Mouse (Mus musculus): ENCODE results near the gene Ppp2r5b. TPM values are rescaled to one million over a fixed set of nuclear protein-coding genes. Genes with fewer than 3 reads are reported as not detected.

Gene Ppp2r5b
- polyA plus RNA-seq, 1 experiment, result 133 TPM

DNA sequence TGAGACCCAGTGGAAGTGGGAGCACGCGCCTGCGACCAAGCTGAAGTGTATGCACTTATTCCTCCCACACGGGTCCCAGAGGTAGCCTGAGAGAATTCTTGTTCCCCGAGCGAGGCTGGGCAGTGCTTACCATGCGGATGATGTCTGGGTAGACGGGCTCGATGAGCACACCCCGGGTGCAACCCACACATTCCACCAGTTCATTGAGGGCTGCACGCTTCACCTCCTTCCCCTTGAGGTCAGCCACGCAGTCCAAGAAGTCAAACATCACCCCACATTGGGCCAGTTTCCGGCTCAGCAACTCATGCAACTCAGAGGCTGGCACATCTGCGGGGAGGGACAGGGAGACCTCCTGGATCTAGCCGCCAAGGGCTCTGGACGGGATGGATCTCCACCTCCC lies 2.0 kb downstream of the Ppp2r5b start:
- no peak for TF ChIP-seq POLR2A (IDR thresholded peaks at IDR 0.05; ENCODE audit: borderline replicate concordance, extremely low read depth, insufficient read depth, insufficient read length, poor library complexity, severe bottlenecking)
- no peak for TF ChIP-seq CTCF (IDR thresholded peaks at IDR 0.05; ENCODE audit: borderline replicate concordance, extremely low read depth, insufficient read depth, insufficient read length)
- no peak for DNase-seq (ENCODE audit: low read depth)

DNA sequence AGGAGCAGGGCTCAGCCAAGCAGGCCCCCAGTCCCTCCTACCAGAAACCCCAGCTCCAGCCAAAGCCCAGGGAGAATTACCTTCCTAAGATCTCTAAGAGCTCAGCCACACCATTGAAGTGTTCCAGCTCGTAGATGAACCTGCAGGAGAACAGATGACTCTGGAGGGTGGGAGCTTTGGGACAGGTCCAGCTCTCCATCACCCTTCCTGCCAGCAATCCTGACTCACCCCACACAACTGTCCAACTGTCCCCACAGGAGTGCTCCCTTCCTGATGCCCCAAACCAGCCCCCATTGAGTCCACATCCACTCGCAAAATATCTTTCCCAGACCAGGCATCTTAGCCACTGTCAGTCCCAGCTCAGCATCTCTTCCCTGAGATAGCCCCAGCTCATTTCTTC lies 4.6 kb downstream of the Ppp2r5b start:
- DNase-seq (ENCODE audit: low read depth), result no peak
- TF ChIP-seq CTCF (IDR thresholded peaks at IDR 0.05; ENCODE audit: borderline replicate concordance, extremely low read depth, insufficient read depth, insufficient read length), result no peak
- no peak for TF ChIP-seq POLR2A (IDR thresholded peaks at IDR 0.05; ENCODE audit: borderline replicate concordance, extremely low read depth, insufficient read depth, insufficient read length, poor library complexity, severe bottlenecking)

DNA sequence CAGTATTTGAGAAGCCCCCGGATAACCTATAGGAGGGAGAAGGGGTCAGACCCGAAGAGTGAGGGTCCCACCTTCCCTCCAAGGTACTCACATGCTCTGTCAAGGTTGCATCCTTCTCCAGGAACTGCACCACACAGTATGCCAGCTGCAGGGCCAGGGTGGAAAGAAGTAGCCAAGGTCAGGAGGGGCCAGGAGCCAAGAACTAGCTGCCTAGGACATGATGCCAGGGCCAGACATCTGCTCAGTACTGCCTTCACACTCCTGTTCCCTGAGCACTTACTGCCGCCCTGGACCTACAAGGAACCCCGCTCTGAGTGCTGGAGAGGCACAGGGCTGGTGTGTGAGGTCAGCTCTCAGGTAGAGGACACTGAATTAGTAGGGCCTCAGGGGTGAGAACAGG lies 5.3 kb downstream of the Ppp2r5b start:
- TF ChIP-seq CTCF (IDR thresholded peaks at IDR 0.05; ENCODE audit: borderline replicate concordance, extremely low read depth, insufficient read depth, insufficient read length) (no peak), POLR2A (IDR thresholded peaks at IDR 0.05; ENCODE audit: borderline replicate concordance, extremely low read depth, insufficient read depth, insufficient read length, poor library complexity, severe bottlenecking) (no peak)
- no peak for DNase-seq (ENCODE audit: low read depth)

DNA sequence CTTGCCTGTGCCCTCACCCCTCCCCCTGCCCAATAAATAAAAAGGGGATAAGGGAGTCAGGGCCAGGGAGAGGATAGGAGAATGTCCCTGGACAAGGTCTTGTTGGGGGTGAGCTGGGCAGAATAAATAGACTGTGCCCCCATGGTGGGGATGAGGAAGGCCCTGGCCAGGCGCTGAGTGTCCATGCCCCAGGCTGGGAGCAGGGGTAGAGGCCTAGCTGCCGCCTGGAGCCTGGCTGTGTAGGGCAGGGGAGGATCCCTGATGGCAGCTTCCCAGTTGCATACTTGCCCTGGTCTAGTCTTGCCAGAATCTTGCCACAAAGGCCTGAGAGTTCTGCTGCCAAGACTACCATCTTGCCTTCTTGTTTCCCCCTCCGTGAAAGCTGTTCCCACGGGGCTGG lies 7.8 kb downstream of the Ppp2r5b start:
- no peak for DNase-seq (ENCODE audit: low read depth)
- TF ChIP-seq POLR2A (IDR thresholded peaks at IDR 0.05; ENCODE audit: borderline replicate concordance, extremely low read depth, insufficient read depth, insufficient read length, poor library complexity, severe bottlenecking) (no peak), CTCF (IDR thresholded peaks at IDR 0.05; ENCODE audit: borderline replicate concordance, extremely low read depth, insufficient read depth, insufficient read length) (no peak)

DNA sequence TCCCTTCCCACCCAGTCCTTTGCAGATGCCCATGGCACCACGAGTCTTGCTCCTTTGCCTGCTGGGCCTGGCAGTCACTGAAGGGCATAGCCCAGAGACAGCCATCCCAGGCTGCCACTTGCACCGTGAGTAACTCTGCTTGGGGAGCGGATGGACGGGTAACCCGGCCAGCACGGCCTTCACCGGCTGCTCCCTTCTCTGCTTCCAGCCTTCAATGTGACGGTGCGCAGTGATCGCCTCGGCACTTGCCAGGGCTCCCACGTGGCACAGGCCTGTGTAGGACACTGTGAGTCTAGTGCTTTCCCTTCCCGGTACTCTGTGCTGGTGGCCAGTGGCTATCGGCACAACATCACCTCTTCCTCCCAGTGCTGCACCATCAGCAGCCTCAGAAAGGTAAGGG lies 8.9 kb downstream of the Ppp2r5b start:
- TF ChIP-seq CTCF (IDR thresholded peaks at IDR 0.05; ENCODE audit: borderline replicate concordance, extremely low read depth, insufficient read depth, insufficient read length) (no peak), POLR2A (IDR thresholded peaks at IDR 0.05; ENCODE audit: borderline replicate concordance, extremely low read depth, insufficient read depth, insufficient read length, poor library complexity, severe bottlenecking) (no peak)
- DNase-seq (ENCODE audit: low read depth), result no peak

DNA sequence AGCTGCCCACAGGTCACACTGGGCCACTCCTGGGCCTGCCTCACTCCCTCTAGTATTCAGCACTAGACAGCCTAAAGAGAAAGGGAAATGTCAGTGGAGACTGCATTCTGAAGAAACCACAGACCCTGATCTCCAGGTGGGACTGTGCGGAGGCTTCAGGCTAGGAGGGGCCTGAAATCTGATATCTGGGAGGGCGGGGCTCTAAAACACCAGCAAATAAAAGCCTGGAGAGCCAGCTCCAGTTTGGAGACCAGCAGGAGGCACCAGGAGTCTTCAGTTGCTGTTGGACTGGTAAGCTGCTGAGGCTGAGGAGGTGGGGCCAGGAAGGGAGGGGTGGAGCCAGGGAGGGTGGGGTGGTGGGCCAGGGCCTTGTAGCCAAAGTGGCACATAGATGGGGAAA lies 9.5 kb downstream of the Ppp2r5b start, which contains the start of gene Gpha2:
TSS of gene Gpha2 (plus strand) at position 246 of the 400 bp plus-strand sequence.
- TF ChIP-seq CTCF (IDR thresholded peaks at IDR 0.05; ENCODE audit: borderline replicate concordance, extremely low read depth, insufficient read depth, insufficient read length) (no peak), POLR2A (IDR thresholded peaks at IDR 0.05; ENCODE audit: borderline replicate concordance, extremely low read depth, insufficient read depth, insufficient read length, poor library complexity, severe bottlenecking) (no peak)

DNA sequence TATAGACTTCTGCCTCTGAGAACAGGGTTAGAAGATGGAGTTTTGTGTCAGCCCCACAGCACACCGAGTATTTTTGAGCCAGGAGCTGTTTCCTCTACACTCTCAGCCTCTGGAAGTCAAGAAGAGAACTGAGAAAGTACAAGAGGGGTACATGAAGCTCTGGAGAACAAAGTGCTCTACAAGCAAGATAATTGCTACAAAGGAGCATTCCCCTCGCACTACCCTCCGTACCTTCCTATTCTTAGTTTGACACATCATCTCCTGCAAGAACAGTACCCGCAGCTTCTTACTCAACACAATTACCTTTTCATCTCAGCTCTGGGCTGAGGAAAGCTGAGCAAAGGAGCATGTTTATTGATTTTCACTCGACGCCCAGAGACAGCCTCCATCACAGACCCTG lies 17.1 kb downstream of the Ppp2r5b start:
- no peak for TF ChIP-seq CTCF (IDR thresholded peaks at IDR 0.05; ENCODE audit: borderline replicate concordance, extremely low read depth, insufficient read depth, insufficient read length)
- no peak for TF ChIP-seq POLR2A (IDR thresholded peaks at IDR 0.05; ENCODE audit: borderline replicate concordance, extremely low read depth, insufficient read depth, insufficient read length, poor library complexity, severe bottlenecking)
- peak; percentile 7 for DNase-seq (ENCODE audit: low read depth)

More for the DNA sequence above, 9.5 kb downstream of the Ppp2r5b start, which contains the start of gene Gpha2:
- peak; percentile 8 for DNase-seq (ENCODE audit: low read depth)

DNA sequence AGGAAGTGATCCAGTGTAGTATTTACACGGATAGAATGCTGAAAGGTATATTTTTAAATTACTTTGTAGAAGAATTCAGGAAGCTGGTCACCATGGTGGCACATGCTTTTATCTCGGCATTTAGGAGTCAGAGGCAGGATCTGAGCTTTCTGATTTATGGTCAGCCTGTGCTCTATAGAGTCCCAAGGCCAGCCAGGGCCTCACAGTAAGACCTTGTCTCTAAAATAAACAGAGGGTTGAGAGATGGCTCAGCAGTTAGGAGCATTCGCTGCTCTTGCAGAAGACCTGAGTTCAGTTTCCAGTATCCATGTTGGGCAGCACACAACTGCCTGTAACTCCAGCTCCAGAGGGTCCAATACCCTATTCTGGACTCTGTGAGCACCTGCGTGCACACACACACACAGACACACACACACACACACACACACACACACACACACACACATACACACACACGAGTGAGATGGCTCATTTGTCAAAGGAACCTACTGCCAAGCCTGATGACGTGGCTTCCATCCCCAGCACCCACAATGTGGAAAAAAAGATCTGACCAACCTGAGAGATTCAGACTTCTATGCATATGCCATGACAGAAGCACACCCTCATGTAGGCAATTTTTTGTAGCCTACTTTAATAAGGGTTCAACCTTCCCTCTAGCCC lies 19.5 kb downstream of the Ppp2r5b start:
- DNase-seq (ENCODE audit: low read depth), result no peak
- TF ChIP-seq CTCF (IDR thresholded peaks at IDR 0.05; ENCODE audit: borderline replicate concordance, extremely low read depth, insufficient read depth, insufficient read length), result no peak
- no peak for TF ChIP-seq POLR2A (IDR thresholded peaks at IDR 0.05; ENCODE audit: borderline replicate concordance, extremely low read depth, insufficient read depth, insufficient read length, poor library complexity, severe bottlenecking)

DNA sequence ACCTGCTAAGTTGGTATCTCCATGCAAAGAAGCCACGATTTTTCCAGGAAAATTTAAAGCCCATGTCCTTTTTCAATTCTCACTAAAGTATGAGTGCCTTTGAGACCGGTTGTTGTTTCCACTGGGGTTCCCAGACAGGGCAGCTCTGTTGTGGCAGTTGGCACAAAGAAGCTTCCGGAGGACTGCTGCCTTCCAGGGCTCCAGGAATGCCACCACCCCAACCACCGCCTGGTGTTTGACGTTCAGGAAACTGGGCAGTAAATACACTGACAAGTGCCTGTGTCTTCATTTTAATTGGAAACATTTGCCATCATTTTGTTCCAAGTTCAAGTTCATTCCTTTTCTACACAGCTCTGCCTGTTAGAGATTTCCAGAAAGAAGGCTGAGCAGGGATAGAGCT lies 29.0 kb downstream of the Ppp2r5b start:
- no peak for TF ChIP-seq POLR2A (IDR thresholded peaks at IDR 0.05; ENCODE audit: borderline replicate concordance, extremely low read depth, insufficient read depth, insufficient read length, poor library complexity, severe bottlenecking)
- TF ChIP-seq CTCF (IDR thresholded peaks at IDR 0.05; ENCODE audit: borderline replicate concordance, extremely low read depth, insufficient read depth, insufficient read length), result no peak

DNA sequence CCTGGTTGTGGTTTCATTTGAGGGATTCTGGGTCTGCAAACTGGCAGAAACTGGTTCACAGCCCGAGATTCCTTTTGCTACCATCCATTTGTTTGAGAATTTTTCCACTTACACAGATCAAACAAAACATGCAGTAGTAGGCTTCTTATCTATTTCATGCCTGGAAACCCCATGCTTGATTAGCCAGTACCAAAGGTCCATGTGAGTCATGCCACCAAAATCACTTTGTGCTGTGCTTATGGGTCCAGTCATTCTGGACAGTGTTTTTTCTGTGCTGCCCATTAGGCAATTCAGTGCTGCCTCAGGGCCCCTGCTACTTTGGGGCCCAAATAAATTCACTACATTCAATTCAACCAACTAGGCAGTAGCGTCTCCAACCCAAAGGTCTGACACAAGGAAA lies 31.4 kb downstream of the Ppp2r5b start:
- no peak for TF ChIP-seq POLR2A (IDR thresholded peaks at IDR 0.05; ENCODE audit: borderline replicate concordance, extremely low read depth, insufficient read depth, insufficient read length, poor library complexity, severe bottlenecking)
- TF ChIP-seq CTCF (IDR thresholded peaks at IDR 0.05; ENCODE audit: borderline replicate concordance, extremely low read depth, insufficient read depth, insufficient read length), result no peak

More for the DNA sequence above, 29.0 kb downstream of the Ppp2r5b start:
- no peak for DNase-seq (ENCODE audit: low read depth)

DNA sequence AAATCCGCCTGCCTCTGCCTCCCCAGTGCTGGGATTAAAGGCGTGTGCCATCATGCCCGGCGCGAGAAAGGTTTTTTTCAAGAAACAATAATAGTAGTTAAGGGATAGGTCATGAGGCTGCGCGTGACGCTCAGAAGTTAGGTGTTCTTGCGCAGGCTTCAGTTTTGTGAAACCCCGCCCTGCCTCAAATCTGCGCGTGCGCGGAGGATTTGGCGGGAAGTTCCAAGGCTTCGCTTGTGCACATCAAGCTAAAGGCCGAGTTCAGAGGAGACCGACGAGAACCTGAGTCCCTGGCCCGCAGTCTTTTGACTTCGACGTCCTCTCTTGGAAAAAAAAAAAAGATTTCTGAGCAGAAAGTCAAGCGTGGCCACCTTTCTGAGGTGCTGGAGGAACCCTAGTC lies 51.5 kb downstream of the Ppp2r5b start, which contains the start of gene Majin:
TSS of gene Majin (plus strand) at position 258 of the 400 bp plus-strand sequence.
- no peak for DNase-seq (ENCODE audit: low read depth)
- TF ChIP-seq POLR2A (IDR thresholded peaks at IDR 0.05; ENCODE audit: borderline replicate concordance, extremely low read depth, insufficient read depth, insufficient read length, poor library complexity, severe bottlenecking) (no peak), CTCF (IDR thresholded peaks at IDR 0.05; ENCODE audit: borderline replicate concordance, extremely low read depth, insufficient read depth, insufficient read length) (no peak)

More for the DNA sequence above, 31.4 kb downstream of the Ppp2r5b start:
- no peak for DNase-seq (ENCODE audit: low read depth)

DNA sequence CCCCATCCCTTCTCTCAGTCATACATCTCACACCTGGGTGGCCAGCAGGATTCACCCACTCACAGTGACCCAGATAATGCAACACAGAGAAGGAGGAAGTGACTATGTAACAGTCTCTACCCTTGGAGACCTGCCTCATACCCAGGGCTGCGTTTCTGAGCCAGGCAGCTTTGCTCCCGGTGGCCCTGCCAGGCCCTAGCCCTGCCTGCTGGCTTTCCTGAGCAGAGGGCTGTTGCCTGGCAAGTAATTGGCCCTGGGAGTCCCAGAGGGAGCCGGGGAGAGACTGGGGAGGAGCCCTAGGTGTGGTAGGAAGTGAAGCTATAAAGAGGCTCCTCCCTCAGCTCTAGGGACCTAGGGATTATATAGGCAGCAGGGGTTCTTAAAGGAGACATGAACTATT lies 53.1 kb downstream of the Ppp2r5b start:
- TF ChIP-seq POLR2A (IDR thresholded peaks at IDR 0.05; ENCODE audit: borderline replicate concordance, extremely low read depth, insufficient read depth, insufficient read length, poor library complexity, severe bottlenecking) (no peak), CTCF (IDR thresholded peaks at IDR 0.05; ENCODE audit: borderline replicate concordance, extremely low read depth, insufficient read depth, insufficient read length) (no peak)
- DNase-seq (ENCODE audit: low read depth), result peak; percentile 6

All from brain, embryonic 14.5 days (tissue).